Comparison of ENCODE assay signal across 29 mouse cellular contexts in the genomic region with DNA sequence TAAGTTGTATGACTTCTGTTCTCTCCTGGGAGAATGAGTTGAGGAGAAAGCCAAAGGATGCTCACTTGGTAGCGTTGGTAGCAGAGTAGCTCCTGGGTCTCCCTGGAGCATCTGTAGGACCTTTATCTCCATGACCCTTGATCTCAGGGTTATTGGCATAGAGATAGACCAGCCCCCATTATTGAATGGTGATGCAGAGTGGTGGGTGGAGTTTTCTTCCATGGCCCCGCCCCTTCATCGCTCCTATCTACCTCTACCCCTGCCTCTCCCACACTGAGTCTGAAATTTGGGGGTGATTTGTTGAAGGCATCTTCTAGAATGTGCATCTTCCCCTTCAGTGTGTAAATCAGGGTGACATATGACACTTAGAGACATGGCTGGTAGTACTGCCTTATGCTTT. TPM values are rescaled to one million over a fixed set of nuclear protein-coding genes. Genes with fewer than 3 reads are reported as not detected.
DNase-seq lines count a peak whose midpoint lies in the region; ATAC-seq and TF ChIP-seq lines count a peak whose summit lies in the region.
"Had no signal": no experiment of that assay in that cellular context is flagged by ENCODE, and none has a peak within 500 bp of the region (broad histone marks: within the 10 kb centered on the region; RNA-seq: fewer than 3 reads in every experiment).

No protein-coding gene starts in this region.

- peaks cover 93% of the 10 kb centered on the region for H3K36me3 ChIP-seq in forebrain, embryonic 10.5 days (replicated peaks)
- peaks cover 83% of the 10 kb centered on the region for H3K36me3 ChIP-seq in forebrain, embryonic 12.5 days (replicated peaks)
- H3K36me3 ChIP-seq in limb, embryonic 15.5 days = peaks cover 77% of the 10 kb centered on the region
- H3K36me3 ChIP-seq in limb, embryonic 10.5 days = peaks cover 91% of the 10 kb centered on the region
- peaks cover 66% of the 10 kb centered on the region for H3K36me3 ChIP-seq in midbrain, embryonic 12.5 days
- peaks cover 64% of the 10 kb centered on the region for H3K36me3 ChIP-seq in midbrain, postnatal 0 days (ENCODE audit: insufficient read depth, low read length)
- H3K36me3 ChIP-seq in myocyte (ENCODE audit: control insufficient read depth, insufficient read depth) = peaks cover 31% of the 10 kb centered on the region

- no peak for TF ChIP-seq POLR2A in myocyte (IDR thresholded peaks at IDR 0.05; ENCODE audit: insufficient read length, low read depth)

- H3K9ac ChIP-seq in forebrain, embryonic 12.5 days = no peak overlapping the region
- H3K9ac ChIP-seq in limb, embryonic 15.5 days = no peak overlapping the region
- no peak overlapping the region for H3K9ac ChIP-seq in midbrain, embryonic 12.5 days (replicated peaks)
- H3K9ac ChIP-seq in midbrain, postnatal 0 days (replicated peaks; ENCODE audit: low read length, poor library complexity, severe bottlenecking) = no peak overlapping the region
- H3K9ac ChIP-seq: embryonic facial prominence, embryonic 15.5 days; liver, embryonic 12.5 days; neural tube, embryonic 13.5 days had no signal

- H3K27me3 ChIP-seq in forebrain, embryonic 10.5 days (ENCODE audit: poor library complexity, severe bottlenecking) = no peaks in the 10 kb centered on the region
- H3K27me3 ChIP-seq in forebrain, embryonic 12.5 days = no peaks in the 10 kb centered on the region
- no peaks in the 10 kb centered on the region for H3K27me3 ChIP-seq in limb, embryonic 15.5 days
- H3K27me3 ChIP-seq in limb, embryonic 10.5 days (ENCODE audit: low read depth, poor library complexity, severe bottlenecking) = no peaks in the 10 kb centered on the region
- H3K27me3 ChIP-seq in midbrain, embryonic 12.5 days = no peaks in the 10 kb centered on the region
- H3K27me3 ChIP-seq in midbrain, postnatal 0 days (ENCODE audit: insufficient read depth, low read length) = no peaks in the 10 kb centered on the region
- no peaks in the 10 kb centered on the region for H3K27me3 ChIP-seq in myocyte (ENCODE audit: control insufficient read depth, insufficient read depth, insufficient read length)
- H3K27me3 ChIP-seq: CH12.LX; embryonic facial prominence, embryonic 15.5 days; liver, embryonic 12.5 days; neural tube, embryonic 13.5 days; Patski had no signal

- H3K4me3 ChIP-seq in forebrain, embryonic 10.5 days = 0 out of 2 replicates have a peak overlapping the region, but pooled peaks have one; percentile 16
- no peak overlapping the region for H3K4me3 ChIP-seq in forebrain, embryonic 12.5 days (replicated peaks)
- no peak overlapping the region for H3K4me3 ChIP-seq in limb, embryonic 15.5 days
- no peak overlapping the region for H3K4me3 ChIP-seq in limb, embryonic 10.5 days
- no peak overlapping the region for H3K4me3 ChIP-seq in midbrain, embryonic 12.5 days
- H3K4me3 ChIP-seq in midbrain, postnatal 0 days (ENCODE audit: low read depth, low read length) = no peak overlapping the region
- H3K4me3 ChIP-seq in myocyte = peak overlapping the region; percentile 15
- H3K4me3 ChIP-seq: embryonic facial prominence, embryonic 15.5 days; liver, embryonic 12.5 days; neural tube, embryonic 13.5 days had no signal

- ATAC-seq in forebrain, embryonic 12.5 days (ENCODE audit: low FRiP score) = no peak
- no peak for ATAC-seq in limb, embryonic 15.5 days (ENCODE audit: insufficient number of reproducible peaks, low FRiP score, low TSS enrichment, low read depth)
- no peak for ATAC-seq in midbrain, embryonic 12.5 days (ENCODE audit: low FRiP score, low read depth)
- no peak for ATAC-seq in midbrain, postnatal 0 days (ENCODE audit: low FRiP score)
- ATAC-seq: forebrain, embryonic 14.5 days; intestine, embryonic 16.5 days; liver, embryonic 12.5 days; lung, postnatal 0 days; Patski had no signal

- H3K4me2 ChIP-seq in forebrain, embryonic 12.5 days = no peak overlapping the region
- H3K4me2 ChIP-seq in limb, embryonic 15.5 days = no peak overlapping the region
- no peak overlapping the region for H3K4me2 ChIP-seq in midbrain, embryonic 12.5 days (replicated peaks)
- H3K4me2 ChIP-seq in midbrain, postnatal 0 days (ENCODE audit: low read depth, low read length, poor library complexity, severe bottlenecking) = no peak overlapping the region
- peak overlapping the region; percentile 51 for H3K4me2 ChIP-seq in myocyte (ENCODE audit: low read depth)
- H3K4me2 ChIP-seq: embryonic facial prominence, embryonic 15.5 days; heart, embryonic 11.5 days; liver, embryonic 12.5 days; neural tube, embryonic 13.5 days had no signal

- no peak for TF ChIP-seq CTCF in midbrain, postnatal 0 days (IDR thresholded peaks at IDR 0.05)

- WGBS in forebrain, embryonic 10.5 days = 82% methylated on average over 3 of the region's 3 CpGs
- 87% methylated on average over 3 of the region's 3 CpGs for WGBS in forebrain, embryonic 12.5 days
- WGBS in limb, embryonic 15.5 days = 81% methylated on average over 3 of the region's 3 CpGs
- 85% methylated on average over 3 of the region's 3 CpGs for WGBS in limb, embryonic 10.5 days
- 89% methylated on average over 3 of the region's 3 CpGs for WGBS in midbrain, embryonic 12.5 days
- WGBS in midbrain, postnatal 0 days = 83% methylated on average over 3 of the region's 3 CpGs

- H3ac ChIP-seq in myocyte (ENCODE audit: control insufficient read depth, insufficient read length) = no peak overlapping the region

- H3K9me3 ChIP-seq in forebrain, embryonic 10.5 days = no peaks in the 10 kb centered on the region
- no peaks in the 10 kb centered on the region for H3K9me3 ChIP-seq in forebrain, embryonic 12.5 days
- no peaks in the 10 kb centered on the region for H3K9me3 ChIP-seq in limb, embryonic 15.5 days
- H3K9me3 ChIP-seq in limb, embryonic 10.5 days (replicated peaks) = no peaks in the 10 kb centered on the region
- H3K9me3 ChIP-seq in midbrain, embryonic 12.5 days = no peaks in the 10 kb centered on the region
- H3K9me3 ChIP-seq in midbrain, postnatal 0 days (ENCODE audit: low read length) = no peaks in the 10 kb centered on the region
- H3K9me3 ChIP-seq: embryonic facial prominence, embryonic 10.5 days; embryonic facial prominence, embryonic 15.5 days; liver, embryonic 12.5 days; neural tube, embryonic 13.5 days had no signal

- peaks cover 46% of the 10 kb centered on the region for H3K4me1 ChIP-seq in forebrain, embryonic 10.5 days
- peaks cover 32% of the 10 kb centered on the region for H3K4me1 ChIP-seq in forebrain, embryonic 12.5 days
- H3K4me1 ChIP-seq in limb, embryonic 15.5 days = peaks cover 20% of the 10 kb centered on the region
- peaks cover 11% of the 10 kb centered on the region; the same call in 1 of the 2 replicates for H3K4me1 ChIP-seq in limb, embryonic 10.5 days
- H3K4me1 ChIP-seq in midbrain, embryonic 12.5 days = peaks cover 27% of the 10 kb centered on the region
- H3K4me1 ChIP-seq in midbrain, postnatal 0 days (ENCODE audit: insufficient read depth, low read length) = no peaks in the 10 kb centered on the region

- H3K27ac ChIP-seq in forebrain, embryonic 10.5 days = peak overlapping the region; percentile 75; the same call in 1 of the 2 replicates
- H3K27ac ChIP-seq in forebrain, embryonic 12.5 days = no peak overlapping the region
- 0 out of 2 replicates have a peak overlapping the region, but pooled peaks have one; percentile 11 for H3K27ac ChIP-seq in limb, embryonic 15.5 days
- H3K27ac ChIP-seq in limb, embryonic 10.5 days = no peak overlapping the region
- peak overlapping the region; percentile 80; the same call in 1 of the 2 replicates for H3K27ac ChIP-seq in midbrain, embryonic 12.5 days (replicated peaks)
- no peak overlapping the region for H3K27ac ChIP-seq in midbrain, postnatal 0 days (ENCODE audit: low read depth, low read length)
- H3K27ac ChIP-seq: kidney, postnatal 0 days; liver, embryonic 12.5 days had no signal

- no peaks in the 10 kb centered on the region for H3K79me2 ChIP-seq in myocyte (ENCODE audit: control insufficient read depth, insufficient read depth)

- no peak for DNase-seq in forebrain, embryonic 10.5 days (ENCODE audit: extremely low spot score, low spot score)
- no peak for DNase-seq in limb, embryonic 10.5 days (ENCODE audit: low spot score)
- DNase-seq in midbrain, postnatal 0 days (ENCODE audit: low spot score) = no peak
- DNase-seq: adrenal gland, postnatal 10 days; cerebellum, adult 8-10 months; cerebellum, postnatal 25 days; gastrocnemius, postnatal 25 days; heart, adult 18-20 months; heart, postnatal 36 days; kidney, adult 8-10 months; lung, adult 18-20 months; right cerebral cortex, postnatal 25 days; spleen, adult 18-20 months; thymus, postnatal 14 days had no signal

RNA-seq across cellular contexts. Expression of gene Gapdh, which starts 9.8 kb away (rescaled TPM):
- 3,225 and 3,313 TPM in 2 replicates for polyA plus RNA-seq in forebrain, embryonic 10.5 days (2016; fragmentation: Nextera tagmentation; extraction: Ambion mirVana)
- polyA plus RNA-seq in forebrain, embryonic 12.5 days (2016; fragmentation: Nextera tagmentation; extraction: Ambion mirVana) = 2,231 and 2,319 TPM in 2 replicates
- polyA plus RNA-seq in limb, embryonic 15.5 days (2015; fragmentation: Nextera tagmentation; extraction: Ambion mirVana) = 1,547 and 1,728 TPM in 2 replicates
- polyA plus RNA-seq in limb, embryonic 10.5 days (2016; fragmentation: Nextera tagmentation; extraction: Ambion mirVana) = 2,585 and 3,112 TPM in 2 replicates
- polyA plus RNA-seq in midbrain, embryonic 12.5 days (2016; fragmentation: Nextera tagmentation; extraction: Ambion mirVana) = 1,933 and 1,972 TPM in 2 replicates
- total RNA-seq in midbrain, postnatal 0 days (2014; rRNA removed) = 2,678 and 3,049 TPM in 2 replicates
- polyA plus RNA-seq in midbrain, postnatal 0 days (2015; fragmentation: Nextera tagmentation; extraction: Ambion mirVana) = 1,705 and 1,726 TPM in 2 replicates
- polyA plus RNA-seq in myocyte (2012; fragmentation: generic; extraction: Trizol) = 9,871 TPM

RNA-seq across cellular contexts. Expression of gene Iffo1, which starts 11.4 kb away (rescaled TPM):
- polyA plus RNA-seq in forebrain, embryonic 10.5 days (2016; fragmentation: Nextera tagmentation; extraction: Ambion mirVana) = 9.2 and 10.0 TPM in 2 replicates
- 15.9 and 16.0 TPM in 2 replicates for polyA plus RNA-seq in forebrain, embryonic 12.5 days (2016; fragmentation: Nextera tagmentation; extraction: Ambion mirVana)
- polyA plus RNA-seq in limb, embryonic 15.5 days (2015; fragmentation: Nextera tagmentation; extraction: Ambion mirVana) = 26.6 and 46.8 TPM in 2 replicates
- polyA plus RNA-seq in limb, embryonic 10.5 days (2016; fragmentation: Nextera tagmentation; extraction: Ambion mirVana) = 10.9 and 15.5 TPM in 2 replicates
- 18.7 and 18.8 TPM in 2 replicates for polyA plus RNA-seq in midbrain, embryonic 12.5 days (2016; fragmentation: Nextera tagmentation; extraction: Ambion mirVana)
- total RNA-seq in midbrain, postnatal 0 days (2014; rRNA removed) = 33.3 and 33.9 TPM in 2 replicates
- polyA plus RNA-seq in midbrain, postnatal 0 days (2015; fragmentation: Nextera tagmentation; extraction: Ambion mirVana) = 19.0 and 20.4 TPM in 2 replicates
- 244 TPM for polyA plus RNA-seq in myocyte (2012; fragmentation: generic; extraction: Trizol)

RNA-seq across cellular contexts. Expression of gene Nop2, which starts 24.8 kb away (rescaled TPM):
- 101 and 103 TPM in 2 replicates for polyA plus RNA-seq in forebrain, embryonic 10.5 days (2016; fragmentation: Nextera tagmentation; extraction: Ambion mirVana)
- 62.9 and 63.6 TPM in 2 replicates for polyA plus RNA-seq in forebrain, embryonic 12.5 days (2016; fragmentation: Nextera tagmentation; extraction: Ambion mirVana)
- 54.4 and 58.0 TPM in 2 replicates for polyA plus RNA-seq in limb, embryonic 15.5 days (2015; fragmentation: Nextera tagmentation; extraction: Ambion mirVana)
- polyA plus RNA-seq in limb, embryonic 10.5 days (2016; fragmentation: Nextera tagmentation; extraction: Ambion mirVana) = 94.6 and 119 TPM in 2 replicates
- 54.1 and 56.4 TPM in 2 replicates for polyA plus RNA-seq in midbrain, embryonic 12.5 days (2016; fragmentation: Nextera tagmentation; extraction: Ambion mirVana)
- total RNA-seq in midbrain, postnatal 0 days (2014; rRNA removed) = 34.5 and 45.8 TPM in 2 replicates
- 41.4 and 42.6 TPM in 2 replicates for polyA plus RNA-seq in midbrain, postnatal 0 days (2015; fragmentation: Nextera tagmentation; extraction: Ambion mirVana)
- polyA plus RNA-seq in myocyte (2012; fragmentation: generic; extraction: Trizol) = 55.4 TPM

RNA-seq across cellular contexts. Expression of gene Ncapd2, which starts 35.0 kb away (rescaled TPM):
- 271 and 274 TPM in 2 replicates for polyA plus RNA-seq in forebrain, embryonic 10.5 days (2016; fragmentation: Nextera tagmentation; extraction: Ambion mirVana)
- polyA plus RNA-seq in forebrain, embryonic 12.5 days (2016; fragmentation: Nextera tagmentation; extraction: Ambion mirVana) = 221 and 246 TPM in 2 replicates
- polyA plus RNA-seq in limb, embryonic 15.5 days (2015; fragmentation: Nextera tagmentation; extraction: Ambion mirVana) = 86.4 and 87.0 TPM in 2 replicates
- 285 and 288 TPM in 2 replicates for polyA plus RNA-seq in limb, embryonic 10.5 days (2016; fragmentation: Nextera tagmentation; extraction: Ambion mirVana)
- 183 and 192 TPM in 2 replicates for polyA plus RNA-seq in midbrain, embryonic 12.5 days (2016; fragmentation: Nextera tagmentation; extraction: Ambion mirVana)
- total RNA-seq in midbrain, postnatal 0 days (2014; rRNA removed) = 29.8 and 33.7 TPM in 2 replicates
- polyA plus RNA-seq in midbrain, postnatal 0 days (2015; fragmentation: Nextera tagmentation; extraction: Ambion mirVana) = 18.4 and 21.0 TPM in 2 replicates
- 34.7 TPM for polyA plus RNA-seq in myocyte (2012; fragmentation: generic; extraction: Trizol)

RNA-seq across cellular contexts. Expression of gene Mrpl51, which starts 35.1 kb away (rescaled TPM):
- 232 and 239 TPM in 2 replicates for polyA plus RNA-seq in forebrain, embryonic 10.5 days (2016; fragmentation: Nextera tagmentation; extraction: Ambion mirVana)
- 192 and 193 TPM in 2 replicates for polyA plus RNA-seq in forebrain, embryonic 12.5 days (2016; fragmentation: Nextera tagmentation; extraction: Ambion mirVana)
- 210 and 220 TPM in 2 replicates for polyA plus RNA-seq in limb, embryonic 15.5 days (2015; fragmentation: Nextera tagmentation; extraction: Ambion mirVana)
- polyA plus RNA-seq in limb, embryonic 10.5 days (2016; fragmentation: Nextera tagmentation; extraction: Ambion mirVana) = 213 and 231 TPM in 2 replicates
- 165 and 172 TPM in 2 replicates for polyA plus RNA-seq in midbrain, embryonic 12.5 days (2016; fragmentation: Nextera tagmentation; extraction: Ambion mirVana)
- 23.3 and 48.2 TPM in 2 replicates for total RNA-seq in midbrain, postnatal 0 days (2014; rRNA removed)
- 136 and 145 TPM in 2 replicates for polyA plus RNA-seq in midbrain, postnatal 0 days (2015; fragmentation: Nextera tagmentation; extraction: Ambion mirVana)
- 132 TPM for polyA plus RNA-seq in myocyte (2012; fragmentation: generic; extraction: Trizol)

Comparison
In these comparisons a context has a peak if more than half of its experiments do, and no peak if none do; other contexts are left out.
1. H3K27ac ChIP-seq: peak in forebrain, embryonic 10.5 days (single experiment), limb, embryonic 15.5 days (single experiment) and midbrain, embryonic 12.5 days (single experiment); none in forebrain, embryonic 12.5 days (single experiment), limb, embryonic 10.5 days (single experiment) and midbrain, postnatal 0 days (single experiment).
2. H3K4me3 ChIP-seq: peak in forebrain, embryonic 10.5 days (single experiment) and myocyte (single experiment); none in forebrain, embryonic 12.5 days (single experiment), limb, embryonic 15.5 days (single experiment), limb, embryonic 10.5 days (single experiment), midbrain, embryonic 12.5 days (single experiment) and midbrain, postnatal 0 days (single experiment).